Mouse (Mus musculus): ENCODE results near the gene Cadm2.

Gene Cadm2

GRCm38 (mm10) chr16:67121781-67122180 is 498.9 kb downstream of the Cadm2 start:
- no peak for DNase-seq

- DNase-seq: no peak
These were observed 514.1 kb downstream of the Cadm2 start for GRCm38 (mm10) chr16:67106478-67107061.

DNA sequence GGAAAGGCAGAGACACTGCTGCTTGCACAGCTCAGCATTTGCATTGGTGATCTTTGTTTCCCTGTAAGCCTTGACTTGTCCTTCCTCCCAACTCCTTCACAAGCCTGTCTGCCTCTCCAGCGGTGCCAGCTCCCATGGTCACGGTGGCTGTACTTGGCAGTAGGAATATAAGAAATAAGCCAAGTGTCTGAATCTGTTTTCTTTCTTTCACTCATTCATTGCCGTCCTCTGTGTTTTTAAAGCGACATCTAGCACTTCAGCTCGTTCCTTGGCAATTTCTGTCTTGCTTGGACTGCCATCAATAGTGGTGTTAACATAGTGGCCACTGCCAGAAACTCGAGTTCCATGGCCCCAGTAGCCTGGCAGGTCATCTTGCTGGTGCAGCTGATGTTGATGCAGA is 524.0 kb downstream of the Cadm2 start:
- DNase-seq: no peak

DNA sequence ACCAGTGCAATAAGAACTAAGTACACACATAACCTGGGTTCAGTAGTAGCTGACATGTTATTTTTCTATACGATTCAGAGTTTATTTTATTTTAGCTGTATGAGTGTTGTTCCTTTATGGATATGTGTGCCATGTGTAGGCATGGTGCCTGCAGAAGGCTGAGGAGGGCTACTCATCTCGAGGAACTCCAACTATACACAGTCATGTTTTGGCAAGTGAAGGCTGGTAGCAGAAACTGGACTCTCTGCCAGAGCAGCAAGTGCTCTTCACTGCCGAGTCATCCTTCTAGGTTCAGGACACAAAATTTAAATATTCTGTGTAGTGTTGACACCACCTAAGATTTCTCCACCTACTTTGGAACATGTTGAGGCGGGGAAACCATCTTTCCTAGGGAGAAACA is 524.8 kb downstream of the Cadm2 start:
- no peak for DNase-seq

GRCm38 (mm10) chr16:67089747-67090146 is 531.0 kb downstream of the Cadm2 start:
- peak; percentile 31 for DNase-seq

DNA sequence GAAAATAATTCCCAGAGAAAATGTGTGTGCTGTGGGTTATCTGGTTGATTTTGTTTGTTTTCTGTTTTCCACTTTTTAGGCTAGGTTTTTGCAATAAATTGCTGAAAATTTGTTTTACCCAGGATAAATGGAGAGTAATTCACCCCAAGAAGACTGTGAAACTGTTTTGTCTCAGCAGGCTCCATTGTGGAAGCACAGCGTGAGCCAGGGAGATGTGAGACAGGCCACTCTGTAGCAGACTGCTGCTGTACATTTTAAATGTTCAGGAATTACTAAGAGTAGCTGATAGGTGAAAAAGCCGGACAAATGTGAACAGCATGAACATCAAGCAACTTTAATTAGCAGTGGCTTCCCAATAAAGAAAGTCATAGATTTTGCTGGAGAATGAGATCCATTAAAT is 541.4 kb downstream of the Cadm2 start:
- no peak for DNase-seq

- DNase-seq: no peak
These were observed 544.4 kb downstream of the Cadm2 start for GRCm38 (mm10) chr16:67076169-67076895.

- peak; percentile 28 for DNase-seq
These were observed 552.2 kb downstream of the Cadm2 start for GRCm38 (mm10) chr16:67068461-67068860.

- DNase-seq: no peak
These were observed 589.8 kb downstream of the Cadm2 start for GRCm38 (mm10) chr16:67030918-67031317.

DNA sequence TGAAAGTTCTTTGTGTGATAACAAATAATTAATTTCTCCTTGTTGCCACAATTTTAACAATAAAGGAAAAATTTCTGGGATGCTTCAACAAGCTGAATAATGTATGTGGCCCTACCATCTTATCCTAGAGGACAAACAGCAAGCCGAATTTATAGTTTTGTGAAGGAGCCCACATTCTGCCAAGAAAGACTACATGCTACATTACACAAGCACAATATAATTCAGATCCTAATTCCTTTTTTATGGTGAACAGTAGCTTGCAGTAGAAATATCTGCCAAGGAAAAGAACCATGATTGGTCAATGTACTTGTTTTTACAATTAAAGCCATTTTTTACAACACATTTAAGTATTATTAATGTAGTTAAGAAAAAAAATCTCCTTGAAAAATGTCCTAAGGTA is 600.9 kb downstream of the Cadm2 start:
- no peak for DNase-seq

DNA sequence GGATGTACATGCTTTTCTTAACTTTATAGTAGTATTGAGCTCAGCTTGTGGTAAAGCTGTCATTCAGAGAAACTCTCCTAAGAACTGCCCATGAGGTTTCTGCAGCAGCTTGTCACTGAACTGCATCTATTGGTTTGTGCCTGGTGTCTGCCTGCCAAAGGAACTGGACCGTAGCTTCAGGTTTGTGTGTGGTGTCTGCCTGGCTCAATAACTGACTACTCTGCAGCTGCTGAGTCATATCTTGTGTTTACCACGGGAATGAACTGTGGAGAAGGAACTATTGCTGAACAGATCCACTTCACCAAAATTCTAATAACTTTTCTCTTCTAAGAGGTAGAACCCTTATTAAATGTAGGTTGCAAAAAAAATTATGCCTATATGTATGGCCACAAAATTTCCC is 603.0 kb downstream of the Cadm2 start:
- DNase-seq: no peak

GRCm38 (mm10) chr16:67003161-67003560 is 617.5 kb downstream of the Cadm2 start:
- no peak for DNase-seq

- DNase-seq: no peak
These were observed 619.0 kb downstream of the Cadm2 start for GRCm38 (mm10) chr16:67001707-67002106.

DNA sequence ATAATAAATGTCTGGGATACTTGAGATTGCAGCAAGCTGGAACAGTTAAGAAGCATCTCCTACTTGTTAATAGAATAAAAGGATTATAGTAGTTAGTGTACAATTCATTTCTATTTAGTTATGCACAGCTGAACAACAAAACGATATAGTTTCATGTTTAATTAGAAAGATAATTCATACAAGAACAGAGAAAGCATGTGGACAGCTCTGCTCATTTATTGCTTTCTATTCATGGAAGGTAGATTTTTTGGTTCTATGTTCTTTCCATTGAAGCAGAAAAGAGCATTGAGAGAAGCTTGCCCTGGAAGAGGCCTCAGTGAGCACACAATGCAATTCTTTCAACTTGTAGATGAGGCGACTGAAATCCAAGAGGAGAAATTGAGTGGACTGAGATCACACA is 623.2 kb downstream of the Cadm2 start:
- DNase-seq: no peak

- DNase-seq: no peak
These were observed 633.0 kb downstream of the Cadm2 start for GRCm38 (mm10) chr16:66987741-66988140.

GRCm38 (mm10) chr16:66986879-66987278 is 633.8 kb downstream of the Cadm2 start:
- DNase-seq: no peak

DNA sequence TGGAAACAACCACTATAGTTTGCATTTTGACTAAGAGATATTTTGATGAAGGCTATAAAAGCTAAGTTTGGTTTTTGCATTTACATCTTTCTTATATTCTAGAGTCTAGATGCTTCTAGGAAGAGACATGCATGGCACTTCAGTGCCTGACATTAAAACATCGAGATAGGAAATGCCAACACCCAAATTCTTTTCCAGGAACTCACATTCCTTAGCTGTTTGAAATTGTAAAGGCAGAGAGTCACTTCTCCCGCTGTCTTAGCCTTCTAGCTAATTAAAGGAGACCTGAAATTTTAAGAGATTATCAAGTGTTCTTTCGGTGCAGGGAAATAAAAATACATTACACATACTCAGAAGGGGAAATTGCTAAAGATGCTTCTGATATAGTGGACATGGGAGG is 649.8 kb downstream of the Cadm2 start:
- no peak for DNase-seq

- DNase-seq: no peak
These were observed 651.1 kb downstream of the Cadm2 start for GRCm38 (mm10) chr16:66969520-66970144.

- no peak for DNase-seq
These were observed 652.4 kb downstream of the Cadm2 start for GRCm38 (mm10) chr16:66968336-66968735.

GRCm38 (mm10) chr16:66967686-66968085 is 653.0 kb downstream of the Cadm2 start:
- DNase-seq: no peak

GRCm38 (mm10) chr16:66959146-66959545 is 661.6 kb downstream of the Cadm2 start:
- no peak for DNase-seq

DNA sequence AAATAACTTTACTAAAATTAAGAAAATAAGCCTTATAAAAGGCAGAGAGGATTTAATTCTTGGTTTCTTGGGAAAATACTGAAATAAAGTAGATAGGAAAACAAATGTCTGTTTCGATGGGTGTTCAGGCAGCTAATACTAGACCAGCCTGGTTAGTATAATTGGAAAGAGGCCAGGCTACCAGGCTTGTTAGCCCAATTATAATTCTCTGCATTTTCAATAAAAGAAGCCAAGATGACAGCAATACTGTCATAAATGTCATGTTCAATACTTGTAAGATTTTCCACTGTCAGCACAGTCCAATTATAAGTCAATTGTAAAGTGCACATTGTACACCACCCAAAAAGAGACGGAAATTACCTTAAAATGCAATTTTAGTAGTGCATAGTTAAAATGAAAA is 664.8 kb downstream of the Cadm2 start:
- DNase-seq: no peak

DNA sequence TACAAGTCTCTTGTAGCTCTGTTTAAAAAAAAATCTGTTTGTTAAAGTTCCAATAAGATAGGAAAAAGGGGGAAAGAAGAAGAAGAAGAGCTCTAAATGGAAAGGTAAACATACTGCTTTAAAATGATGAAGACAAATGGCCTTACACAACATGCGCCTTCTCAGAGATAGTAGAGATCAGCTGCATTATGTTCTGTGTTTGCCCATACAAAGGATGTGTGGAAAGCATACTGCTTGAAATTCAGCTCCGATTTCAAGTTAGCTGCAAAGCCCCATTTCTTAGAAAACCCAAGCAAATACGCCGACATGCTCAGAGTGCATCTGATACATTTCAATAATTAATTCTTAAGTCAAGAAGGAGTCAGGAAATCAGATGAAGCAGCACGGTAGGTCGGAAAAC is 684.4 kb downstream of the Cadm2 start:
- DNase-seq: no peak

DNA sequence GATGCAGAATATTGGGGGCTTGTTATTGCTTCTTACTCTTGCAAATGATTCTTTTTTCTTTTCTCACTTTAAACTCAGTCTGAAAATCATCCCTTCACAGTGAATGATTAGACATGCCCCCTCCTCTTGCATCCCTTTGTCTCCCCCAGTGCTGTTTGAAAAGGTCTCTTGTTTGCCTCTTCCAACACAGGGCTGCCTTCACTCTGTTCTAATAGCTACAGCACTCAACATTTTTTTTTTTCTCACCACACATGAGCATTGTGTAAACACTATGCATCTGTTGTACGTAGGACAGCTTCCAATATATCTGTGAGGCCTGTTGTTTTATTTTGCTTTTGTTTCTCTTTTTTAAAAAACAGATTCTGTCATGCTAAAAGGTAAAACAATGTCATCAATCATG is 695.2 kb downstream of the Cadm2 start:
- DNase-seq: no peak

Measured in cerebellum, adult 11 months (tissue).